Mouse (Mus musculus): ENCODE results near the gene Plcd1.

Plcd1 gene

DNA sequence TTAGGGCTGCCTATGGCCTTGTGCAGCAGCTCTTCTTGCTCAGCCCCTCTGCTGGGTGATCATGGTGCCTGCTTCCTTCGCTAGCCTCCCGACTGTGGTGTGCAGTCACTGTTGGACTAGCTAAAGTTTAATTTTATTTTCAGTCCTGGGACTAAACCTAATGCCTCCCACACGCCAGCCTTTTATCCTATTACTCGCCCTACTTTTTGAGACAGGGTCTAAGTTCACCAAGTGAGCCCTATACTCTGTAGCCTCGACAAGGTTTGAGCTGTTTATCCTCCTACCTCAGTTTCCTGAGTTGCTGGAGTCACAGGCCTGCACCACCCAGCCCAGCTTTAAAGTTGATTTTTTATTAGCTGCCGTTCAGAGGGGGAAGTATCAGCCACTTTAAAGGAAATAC lies 68.0 kb downstream of the Plcd1 start:
- no peak for DNase-seq (ENCODE audit: low read depth, low spot score)

GRCm38 (mm10) chr9:119021731-119022130 lies 71.6 kb downstream of the Plcd1 start:
- no peak for DNase-seq (ENCODE audit: low read depth, low spot score)
